Mouse (Mus musculus): ENCODE data around the gene Slc39a10.

- TF ChIP-seq CTCF (IDR thresholded peaks at IDR 0.05; ENCODE audit: extremely low read depth, insufficient read depth, insufficient read length, insufficient replicate concordance) (no peak), POLR2A (IDR thresholded peaks at IDR 0.05; ENCODE audit: low read depth, low read length) (peak; percentile 88)
Measured at GRCm38 (mm10) chr1:46853317-46854035, 39.2 kb downstream of the Slc39a10 start.
